Mouse (Mus musculus): Measurements from ENCODE around the gene Arl3. TPM values are rescaled to one million over a fixed set of nuclear protein-coding genes. Genes with fewer than 3 reads are reported as not detected.
A peak's percentile ranks its signal among the peaks of the same experiment; 100 is the strongest.

Gene Arl3
- 10 to 100 TPM; 48.9 to 50.5 TPM for total RNA-seq (2021)
- long read RNA-seq, experiment 1, transcript Arl3-201 (6 exons, 843 nt) = major isoform, 5 of 7 reads
- long read RNA-seq, experiment 1, partial matches to known transcripts = 0 of 7 reads
- long read RNA-seq, experiment 1, other reads (novel, unspliced or antisense) = 1 of 7 reads
- long read RNA-seq, experiment 2, partial matches to known transcripts = 2 of 9 reads
- long read RNA-seq, experiment 2, other reads (novel, unspliced or antisense) = 1 of 9 reads

DNA sequence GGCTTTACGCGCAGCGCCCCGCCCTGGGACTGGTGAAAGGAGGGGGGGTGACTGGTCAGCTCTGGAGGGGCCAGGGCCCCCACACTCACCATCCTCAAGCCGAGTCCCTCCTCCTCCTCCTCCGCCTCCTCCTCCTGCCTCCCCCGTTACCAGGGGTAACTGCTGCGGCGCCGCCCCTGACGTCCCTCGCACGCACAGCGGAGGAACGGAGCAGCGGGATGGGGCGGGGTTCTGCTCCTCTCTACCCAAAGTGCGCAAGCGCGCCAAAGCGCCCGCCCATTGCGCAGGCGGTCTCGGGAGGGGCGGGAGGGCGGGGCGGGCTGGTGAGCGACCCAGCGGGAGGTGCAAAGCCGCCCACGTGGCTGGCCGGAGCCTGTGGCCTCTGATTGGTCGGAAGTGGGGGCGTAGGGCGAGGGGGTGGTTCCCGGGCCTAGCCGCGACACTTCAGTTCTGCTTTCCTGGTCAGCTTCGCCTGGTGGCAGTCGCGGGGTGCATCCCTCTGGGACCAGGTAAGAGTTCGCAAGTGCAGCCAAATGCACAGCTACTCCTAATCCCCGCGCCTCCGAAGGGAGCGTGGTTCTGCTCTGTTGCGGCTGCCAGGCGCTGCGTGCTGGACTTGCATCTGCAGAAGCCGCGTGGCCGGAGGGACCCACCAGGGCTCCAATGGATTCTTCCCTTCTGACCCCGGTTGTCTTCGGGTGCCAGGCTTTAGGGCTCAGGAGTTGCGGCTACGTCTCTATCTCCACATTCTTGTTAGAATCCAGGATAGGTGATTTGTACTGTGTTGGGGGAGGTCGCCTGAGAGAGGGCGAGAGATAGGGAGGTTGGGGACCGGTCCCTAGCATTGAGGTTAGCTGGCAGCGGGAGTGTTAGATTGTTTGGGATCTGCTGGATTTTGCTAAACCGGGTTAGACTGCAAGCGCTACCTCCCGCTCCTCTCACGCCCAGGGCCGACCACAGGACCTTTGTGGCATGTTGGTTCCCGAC lies at the start of gene Arl3, which contains the start of gene Sfxn2:
Gene Arl3, minus strand, starts transcription at position 248 of the 987 bp plus-strand sequence.
Gene Sfxn2, plus strand, starts transcription at position 415 of the 987 bp plus-strand sequence.
- peak; percentile 94 for DNase-seq

DNA sequence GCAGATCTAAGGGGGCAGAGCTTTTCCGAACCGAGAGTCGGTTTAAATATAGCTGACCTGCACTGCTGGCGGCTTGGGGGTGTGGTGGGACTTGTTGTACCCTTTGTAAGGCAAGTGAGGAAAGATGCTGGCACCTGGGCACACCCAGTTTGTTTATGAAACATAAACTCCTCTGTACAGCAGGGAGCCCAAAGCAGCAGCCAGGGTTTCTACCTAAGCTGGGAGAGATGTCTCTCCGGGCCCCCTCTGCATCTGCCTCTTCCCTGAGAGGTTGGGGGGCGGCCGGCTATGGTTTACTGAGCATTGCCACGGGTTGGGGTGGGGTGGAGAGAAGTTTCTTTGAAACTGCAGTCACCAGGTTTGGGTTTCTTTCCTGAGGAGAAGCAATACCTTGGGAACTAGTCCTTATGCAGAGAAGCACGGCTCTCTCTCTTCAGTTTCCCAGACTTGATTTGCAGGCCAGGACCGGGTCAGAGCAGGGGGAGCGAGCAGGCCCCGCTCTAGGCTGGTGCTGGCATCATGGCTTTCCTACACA lies 49.7 kb upstream of the Arl3 start:
- no peak for DNase-seq

DNA sequence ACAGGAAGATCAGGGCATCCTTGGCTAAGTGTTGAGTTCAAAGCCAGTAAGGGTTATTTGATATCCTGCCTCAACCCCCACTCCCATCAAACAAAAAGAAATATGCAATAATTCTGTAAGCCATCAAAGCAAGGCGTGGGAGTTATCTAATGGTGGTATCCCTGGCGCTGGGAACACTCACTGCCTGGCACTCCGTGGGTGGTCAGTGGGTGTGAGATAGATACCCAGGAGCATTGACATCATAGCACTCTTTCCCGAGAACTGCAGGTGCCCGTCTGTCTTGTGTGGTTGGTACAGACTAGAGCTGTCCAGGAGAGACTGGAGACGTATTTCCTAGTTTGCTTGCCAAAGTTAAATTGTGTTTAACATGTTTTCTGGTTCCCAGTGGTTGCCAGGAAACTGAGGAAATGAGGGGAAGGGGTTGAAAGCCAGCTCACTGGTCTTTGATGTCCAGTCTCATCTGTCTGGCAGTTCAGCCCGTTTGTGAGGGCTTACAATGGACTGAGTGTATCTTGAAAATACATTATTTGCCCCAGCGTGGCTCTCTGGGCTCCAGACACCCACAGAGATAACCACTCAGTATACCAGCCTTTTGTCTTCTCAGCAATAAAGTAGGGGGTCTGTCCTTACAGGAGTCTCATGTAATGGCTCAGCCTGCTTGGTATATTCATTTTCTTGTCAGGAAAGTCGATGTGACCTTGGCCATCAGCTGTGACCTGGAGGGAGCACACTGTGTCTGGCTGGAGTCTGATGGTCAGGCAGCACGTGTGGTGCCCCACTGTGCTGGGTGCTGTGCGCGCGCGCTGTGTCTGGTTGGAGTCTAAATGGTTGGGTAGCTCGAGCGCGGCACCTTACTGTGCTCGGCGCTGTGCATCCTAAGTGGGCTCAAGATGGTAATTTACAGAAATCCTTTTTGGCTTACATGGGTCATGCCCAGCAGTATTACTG lies 48.5 kb upstream of the Arl3 start:
- no peak for DNase-seq

DNA sequence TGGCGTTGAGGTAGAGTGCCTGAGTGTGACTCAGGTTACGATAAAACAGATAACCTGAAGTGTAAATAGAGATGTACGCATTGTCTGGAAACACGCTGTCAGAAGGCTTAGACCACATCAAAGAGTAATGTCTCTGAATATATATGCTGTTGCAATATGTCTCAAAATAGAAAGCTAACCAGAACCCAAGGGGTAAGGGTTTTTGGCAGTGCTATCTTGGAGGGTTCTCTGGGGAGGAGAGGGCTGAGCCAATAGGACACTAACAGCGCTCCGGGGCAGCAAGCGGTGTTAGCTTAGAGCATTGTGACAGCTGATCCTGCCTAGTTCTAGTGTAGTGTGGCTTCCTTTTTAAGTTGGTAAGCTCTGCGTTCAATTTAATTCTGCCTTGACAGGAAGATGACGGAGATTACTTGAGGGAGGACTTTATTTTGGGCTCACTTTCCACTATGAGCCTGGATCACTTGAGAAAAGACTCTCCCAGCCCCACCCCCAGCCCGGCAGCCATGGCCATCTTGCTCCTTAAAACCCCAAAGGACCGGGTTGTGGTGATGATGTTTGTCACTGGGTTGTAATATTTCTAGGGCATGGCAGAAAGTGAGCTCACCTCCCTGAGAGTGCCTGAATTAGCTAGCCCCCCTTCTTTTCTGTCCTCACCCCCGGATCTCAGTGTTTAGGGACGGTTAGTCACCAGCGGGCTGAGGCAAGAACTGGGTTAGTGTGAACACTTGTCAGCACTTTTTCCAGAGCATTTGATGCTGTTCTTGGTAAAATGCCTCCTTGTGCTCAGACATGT lies 47.2 kb upstream of the Arl3 start:
- no peak for DNase-seq

DNA sequence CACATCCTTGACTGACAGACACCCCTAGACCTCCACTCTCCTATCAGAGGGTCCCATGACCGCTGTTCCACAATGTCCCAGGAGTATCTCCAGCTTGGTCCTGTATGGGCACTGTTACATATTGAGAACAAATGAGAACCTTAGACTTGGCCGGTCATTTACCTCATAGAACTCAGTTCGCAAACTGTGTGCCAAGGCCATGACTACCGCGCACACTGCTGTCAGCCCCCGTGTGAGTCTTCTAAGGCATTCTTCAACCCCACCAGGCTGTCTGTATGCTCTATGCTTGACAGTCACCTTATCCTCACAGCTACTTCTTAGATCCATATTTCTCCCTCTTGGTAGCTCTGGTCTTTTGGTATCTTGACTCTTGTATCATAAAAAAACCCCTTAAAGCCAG lies 46.5 kb upstream of the Arl3 start:
- no peak for DNase-seq

DNA sequence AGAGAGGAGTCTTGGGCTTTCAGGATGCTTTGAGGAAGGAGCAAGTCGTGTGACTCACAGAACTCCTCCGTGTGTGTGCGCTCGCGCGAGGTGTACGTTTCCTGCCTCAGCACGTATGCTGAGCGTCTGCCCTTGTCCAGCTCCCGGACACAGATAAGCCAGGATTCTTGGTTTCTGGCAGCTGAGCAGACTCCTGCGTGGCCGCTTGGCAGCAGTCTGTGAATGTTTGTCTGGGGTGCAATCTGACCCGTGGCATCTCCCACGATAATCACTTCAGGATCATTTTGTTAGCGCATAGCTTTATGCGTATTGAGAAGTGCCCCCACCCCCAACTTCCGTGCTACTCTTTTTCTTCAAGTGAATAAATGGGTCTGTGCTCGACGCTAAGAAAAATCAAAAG lies 46.0 kb upstream of the Arl3 start:
- no peak for DNase-seq

DNA sequence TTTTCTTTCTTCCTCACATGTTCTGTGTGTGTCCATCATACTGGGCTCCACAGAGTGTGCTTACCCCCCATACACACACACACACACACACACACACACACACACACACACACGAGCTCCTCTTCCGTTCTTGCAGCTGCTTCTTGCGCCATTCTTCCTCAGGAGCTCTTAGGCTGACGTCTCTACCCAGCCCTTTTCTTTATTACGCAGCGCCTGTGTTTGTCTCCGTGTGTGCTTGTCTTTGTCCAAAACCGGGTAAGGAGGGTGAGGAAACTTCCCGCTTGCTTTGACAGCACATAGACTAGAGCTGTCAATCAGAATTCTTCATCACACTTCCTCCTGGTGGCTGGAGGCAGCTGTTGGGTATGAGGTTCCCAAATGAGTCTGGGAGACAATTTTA lies 45.3 kb upstream of the Arl3 start:
- DNase-seq = no peak

DNA sequence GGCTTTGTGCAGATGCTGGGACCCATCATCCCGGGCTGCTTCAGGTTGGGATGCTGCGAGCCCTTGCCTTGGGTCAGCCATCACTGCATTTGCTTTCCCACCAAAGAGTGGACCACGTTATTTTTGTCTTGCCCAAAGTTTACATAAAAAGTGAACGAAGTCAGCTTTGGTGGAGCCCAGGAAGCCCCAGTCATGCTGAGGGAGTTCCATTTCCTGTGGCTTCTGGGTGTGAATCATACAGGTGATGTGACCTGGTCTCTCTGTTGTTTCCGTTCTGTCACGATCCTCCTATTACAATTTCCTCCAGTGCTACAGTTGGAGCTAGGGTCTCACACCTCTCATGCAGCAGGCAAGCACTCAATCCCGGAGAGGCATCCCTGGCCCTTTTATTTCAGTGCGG lies 44.4 kb upstream of the Arl3 start:
- DNase-seq = no peak

DNA sequence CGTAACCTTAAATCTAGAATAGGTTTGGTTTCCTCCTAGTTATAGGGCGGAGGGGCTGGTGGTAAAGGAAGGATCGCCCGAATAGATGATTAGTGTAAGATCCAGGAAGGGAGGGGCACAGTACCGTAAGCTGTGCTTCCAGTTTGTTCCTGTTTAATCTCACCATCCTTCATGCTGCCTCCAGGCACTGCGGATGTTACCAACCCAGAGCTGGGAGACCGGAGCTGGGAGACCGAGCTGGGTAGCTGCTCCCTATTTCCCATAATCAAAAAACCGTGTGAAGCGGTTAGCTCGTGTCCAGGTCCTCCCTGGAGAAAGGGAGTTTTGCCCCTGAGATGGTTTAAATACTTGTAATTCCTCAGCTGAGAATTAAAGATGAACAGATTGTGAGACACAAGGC lies 43.4 kb upstream of the Arl3 start:
- no peak for DNase-seq

DNA sequence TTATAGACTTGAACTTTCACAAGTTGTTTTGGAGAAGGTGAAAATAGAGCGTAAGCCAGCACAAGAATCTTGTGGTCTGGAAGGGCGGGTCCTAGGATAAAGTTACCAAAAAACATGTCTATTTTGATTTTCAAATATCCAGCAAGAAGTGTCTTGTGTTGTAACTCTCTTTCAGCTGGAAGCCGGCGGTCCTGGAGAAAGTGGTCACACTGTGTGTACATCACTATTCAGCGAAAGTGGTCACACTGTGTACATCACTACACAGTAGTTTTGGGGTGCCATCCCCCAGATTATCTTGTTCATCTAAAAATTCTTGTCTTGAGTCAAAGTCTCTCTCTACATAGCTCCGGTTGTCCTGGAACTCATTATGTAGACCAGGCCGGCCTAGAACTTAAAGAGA lies 35.2 kb upstream of the Arl3 start:
- no peak for DNase-seq

DNA sequence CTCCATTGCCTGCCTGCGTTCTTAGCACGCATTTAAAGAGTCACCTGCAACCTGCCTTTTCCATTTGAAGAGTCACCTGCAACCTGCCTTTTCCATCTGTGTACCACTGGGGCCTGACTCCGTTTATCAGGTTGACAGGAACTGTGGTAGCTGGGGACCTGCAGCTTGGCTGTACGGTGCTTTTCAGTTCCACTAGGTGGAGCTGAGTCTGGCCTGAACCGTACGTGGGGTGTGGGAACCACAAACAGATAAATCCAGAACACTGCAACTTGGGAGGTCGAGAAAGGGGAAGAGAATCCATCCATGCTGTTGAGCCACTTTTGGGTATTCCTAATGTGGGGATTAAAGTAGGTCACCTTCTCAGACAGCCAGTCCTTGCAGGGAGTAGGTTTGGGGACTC lies 34.4 kb upstream of the Arl3 start:
- DNase-seq = no peak

DNA sequence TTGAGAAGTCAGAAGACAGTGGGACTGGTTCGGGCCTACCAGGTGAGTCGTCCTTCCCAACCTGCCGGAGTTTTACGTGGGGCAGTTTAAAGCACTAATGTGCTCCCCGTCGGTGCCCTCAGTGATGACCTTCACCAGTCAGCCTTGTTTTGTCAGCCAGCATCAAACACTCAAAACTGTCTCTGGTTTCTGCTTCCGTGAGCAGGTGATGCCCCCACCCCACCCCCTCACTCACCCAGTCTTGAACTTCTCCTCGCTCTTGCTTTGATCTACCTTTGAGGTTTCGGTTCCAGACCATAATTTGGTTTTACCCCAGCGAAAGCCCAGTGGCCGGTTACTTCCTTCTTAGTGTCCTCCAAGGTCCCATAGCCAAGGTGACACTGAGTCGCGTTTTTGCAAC lies 33.7 kb upstream of the Arl3 start:
- DNase-seq = no peak

DNA sequence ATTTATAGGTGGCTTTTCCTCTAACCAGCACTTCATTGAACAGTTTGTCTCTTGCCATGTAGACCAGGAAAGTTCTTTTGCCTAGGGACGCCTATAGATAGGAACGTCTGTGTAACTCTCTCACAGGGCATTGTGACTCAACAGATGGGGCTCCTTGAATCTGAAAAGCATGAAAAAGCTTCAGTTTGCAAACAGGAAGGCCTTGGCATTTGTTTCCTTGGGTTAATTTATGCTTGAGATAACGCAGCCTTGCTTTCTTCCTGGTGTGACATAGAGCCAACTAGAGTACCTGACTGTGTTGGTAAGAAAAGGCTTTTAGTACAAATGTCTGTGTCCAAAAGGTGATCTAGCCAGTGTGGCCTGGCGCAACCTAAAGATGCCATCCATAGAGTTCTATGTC lies 29.4 kb upstream of the Arl3 start:
- DNase-seq = no peak

DNA sequence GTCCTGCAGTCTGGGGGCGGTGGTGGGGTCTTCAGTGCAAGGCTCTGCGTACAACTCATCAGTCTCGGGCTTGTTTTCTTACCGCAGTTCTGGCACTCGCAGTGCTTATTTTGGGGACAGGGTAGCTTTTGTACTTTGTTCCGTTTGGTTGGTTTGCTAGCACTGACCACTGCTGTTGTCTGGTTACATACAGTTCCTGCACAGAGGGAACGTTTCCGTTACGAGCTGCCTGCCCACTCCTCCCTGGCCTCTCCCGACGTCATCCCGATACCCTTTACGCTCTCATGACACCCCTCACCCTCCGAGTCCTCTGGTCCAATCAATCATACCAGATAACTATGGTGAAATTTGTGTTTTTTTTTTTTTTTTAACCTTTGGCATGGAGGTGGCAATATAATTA lies 28.5 kb upstream of the Arl3 start:
- DNase-seq = no peak

DNA sequence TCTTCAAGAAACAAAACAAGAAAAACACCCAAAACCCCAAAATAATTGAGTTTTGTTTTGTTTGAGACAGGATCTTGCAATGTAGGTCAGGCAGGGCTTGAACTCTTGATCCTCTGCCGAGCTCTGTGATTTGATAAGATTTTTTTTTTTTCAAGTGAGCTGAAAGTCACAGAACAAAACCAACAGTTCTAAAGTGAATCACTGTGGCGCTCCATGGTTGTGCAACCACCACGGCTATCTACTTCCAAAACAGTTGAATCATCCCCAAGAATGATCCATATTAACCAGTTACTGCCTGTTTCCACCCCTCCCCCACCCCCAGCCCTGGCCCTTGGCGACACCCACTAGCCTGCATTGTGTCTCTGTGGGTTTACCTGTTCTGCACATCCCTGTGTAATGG lies 27.4 kb upstream of the Arl3 start:
- no peak for DNase-seq

DNA sequence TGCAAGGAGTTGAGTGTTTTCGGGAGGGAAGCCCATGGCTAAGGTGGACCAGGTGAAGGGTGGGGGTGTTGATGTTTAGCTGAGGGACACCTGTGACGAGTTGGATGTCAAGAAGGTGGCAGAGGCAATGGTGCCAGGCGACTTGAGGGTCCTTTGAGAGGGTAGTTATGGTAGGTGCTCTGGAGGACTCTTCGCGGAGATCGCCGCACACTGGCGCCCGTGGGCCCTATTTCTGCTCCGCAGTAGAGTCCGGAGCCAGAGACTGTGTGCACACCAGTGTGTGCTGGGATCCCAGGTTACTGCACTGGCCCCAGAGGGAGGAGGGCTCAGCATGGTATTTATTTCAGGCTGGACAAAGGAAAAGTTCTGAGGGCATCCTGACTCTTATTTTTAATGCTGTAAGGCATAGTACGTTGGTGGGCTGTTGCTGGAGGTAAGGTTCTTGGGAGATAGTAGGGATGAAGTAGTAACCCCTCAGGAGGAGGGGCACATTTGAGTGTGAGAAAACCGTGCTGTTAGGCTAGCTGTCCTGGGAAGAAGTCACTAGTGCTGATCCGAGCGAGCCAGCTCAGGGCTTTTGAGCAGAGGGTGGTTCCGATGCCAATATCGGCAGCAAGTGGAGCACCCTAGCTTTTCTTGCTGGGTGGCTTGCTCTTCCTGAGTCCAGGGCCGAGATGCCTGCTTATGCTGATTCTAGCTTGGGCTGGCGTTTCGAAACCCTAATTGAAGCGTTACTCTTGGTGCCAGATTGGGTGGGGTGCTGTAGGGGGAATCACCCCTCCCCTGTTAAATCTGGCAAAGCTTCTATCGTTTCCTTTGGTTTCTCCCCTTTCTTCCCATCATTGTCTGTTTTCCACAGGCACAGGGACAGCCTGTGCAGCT lies 26.6 kb upstream of the Arl3 start:
- DNase-seq = peak; percentile 20

DNA sequence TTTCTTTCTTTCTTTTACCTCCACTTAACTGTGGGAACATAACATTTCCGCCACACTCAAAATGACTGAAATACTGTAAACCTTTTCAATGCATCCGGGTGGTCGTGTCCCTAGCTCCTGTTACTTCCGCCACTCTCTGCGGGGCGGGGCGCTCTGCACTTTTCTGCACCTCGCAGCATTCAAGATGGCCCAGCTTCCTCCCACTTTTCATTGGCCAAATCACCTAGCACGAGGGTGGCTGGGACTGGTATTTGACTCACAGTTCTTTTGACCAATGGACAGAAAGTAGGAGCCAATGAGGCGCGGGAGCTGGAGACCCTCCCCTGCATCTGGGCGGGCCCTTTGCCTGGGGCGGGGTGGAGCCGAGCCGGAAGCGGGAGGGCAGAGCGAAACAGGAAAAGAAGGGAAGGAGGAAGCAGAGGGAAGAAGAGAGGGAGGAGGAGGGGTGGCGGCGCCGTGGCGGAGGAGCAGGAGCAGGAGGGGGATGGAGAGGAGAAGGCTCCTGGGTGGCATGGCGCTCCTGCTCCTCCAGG lies 25.8 kb upstream of the Arl3 start, which contains the start of gene Wbp1l:
Gene Wbp1l, plus strand, starts transcription at position 365 of the 533 bp plus-strand sequence.
- peak; percentile 92 for DNase-seq

DNA sequence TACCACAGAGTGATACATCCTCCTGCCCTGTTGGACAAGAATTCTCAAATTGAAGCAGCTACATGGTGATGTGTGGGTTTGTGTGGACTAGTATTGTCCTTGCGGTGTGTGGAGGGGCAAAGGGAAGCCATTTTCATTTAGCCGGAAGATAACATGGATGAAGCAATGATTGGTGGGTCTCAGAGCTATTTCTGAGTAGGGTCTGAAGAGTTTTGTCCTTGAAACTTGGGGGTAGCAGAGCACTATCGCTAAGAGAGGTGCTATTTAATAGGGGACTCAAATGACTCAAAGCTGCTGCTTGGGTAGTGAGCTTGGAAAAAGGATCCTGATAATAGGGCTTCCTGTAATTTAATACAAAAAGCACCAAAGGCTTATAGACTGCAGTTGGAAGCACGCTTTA lies 25.2 kb upstream of the Arl3 start:
- DNase-seq = no peak

DNA sequence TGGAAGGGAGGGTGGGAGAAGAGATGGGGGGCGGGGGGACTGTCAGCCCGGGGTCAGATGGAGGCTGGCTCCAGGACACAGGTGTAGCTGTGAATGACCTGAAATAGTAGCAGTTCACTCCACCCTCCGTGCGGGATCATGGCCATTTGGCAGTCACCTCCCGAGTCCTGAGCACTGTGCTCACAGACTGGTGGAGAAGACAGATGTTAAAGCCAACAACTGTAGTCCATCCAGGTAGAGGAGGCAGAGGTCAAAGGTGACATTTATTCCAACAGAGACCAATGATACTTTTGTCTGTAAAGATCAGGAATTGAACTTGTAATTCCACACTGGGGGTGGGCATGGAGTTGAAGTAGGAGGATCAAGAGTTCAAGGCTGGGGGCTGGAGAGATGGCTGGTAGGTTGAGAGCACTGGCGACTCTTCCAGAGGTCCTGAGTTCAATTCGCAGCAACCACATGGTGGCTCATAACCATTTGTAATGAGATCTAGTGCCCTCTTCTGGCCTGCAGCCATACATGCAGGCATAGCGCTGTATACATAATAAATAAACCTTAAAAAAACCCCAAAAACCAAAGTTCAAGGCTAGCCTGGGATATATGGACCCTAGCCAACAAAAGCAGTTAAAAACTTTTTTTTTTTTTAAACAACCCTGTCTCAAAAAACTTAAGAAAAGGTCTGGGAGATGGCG lies 19.9 kb upstream of the Arl3 start:
- DNase-seq = no peak
